Mouse (Mus musculus): ENCODE results near the gene Cryba4.

Gene Cryba4

DNA sequence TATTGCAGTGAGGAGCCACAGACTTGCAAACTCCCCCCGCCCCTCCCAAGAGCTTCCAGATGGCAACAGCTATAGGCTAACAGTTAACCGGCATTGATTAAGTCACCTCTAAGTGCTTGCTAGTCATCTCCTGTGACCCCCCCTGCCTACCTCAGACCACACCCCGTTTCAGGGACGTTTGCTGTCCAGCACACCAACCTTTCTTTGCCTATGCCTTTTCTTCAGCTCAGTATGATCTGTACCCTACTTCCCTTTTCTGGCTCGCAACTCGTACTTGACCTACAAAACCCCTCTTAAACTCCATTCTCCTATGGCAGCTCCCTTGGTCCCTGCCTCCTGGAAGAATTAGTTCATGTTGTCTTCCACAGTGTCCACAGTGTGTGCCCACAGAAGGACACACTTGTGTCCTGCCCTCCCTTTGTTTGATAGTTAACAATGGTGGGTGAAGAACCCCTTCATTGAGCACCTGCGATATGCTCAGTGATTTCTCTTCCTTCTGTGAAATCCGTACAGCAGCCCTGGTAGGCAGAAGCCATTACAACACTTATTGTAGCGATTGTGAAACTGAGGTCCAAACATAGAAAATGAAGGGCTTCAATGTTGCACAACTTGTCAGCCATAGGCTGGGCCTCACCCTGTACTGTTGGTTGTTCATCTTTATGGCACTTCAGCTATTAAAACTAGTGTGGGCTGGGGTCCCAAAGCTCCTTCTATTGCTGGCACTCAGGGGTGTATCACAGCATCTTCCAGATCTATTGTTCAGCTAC, 13.9 kb upstream of the Cryba4 start:
- DNase-seq (ENCODE audit: low spot score in 2 of 2), result no peak

DNA sequence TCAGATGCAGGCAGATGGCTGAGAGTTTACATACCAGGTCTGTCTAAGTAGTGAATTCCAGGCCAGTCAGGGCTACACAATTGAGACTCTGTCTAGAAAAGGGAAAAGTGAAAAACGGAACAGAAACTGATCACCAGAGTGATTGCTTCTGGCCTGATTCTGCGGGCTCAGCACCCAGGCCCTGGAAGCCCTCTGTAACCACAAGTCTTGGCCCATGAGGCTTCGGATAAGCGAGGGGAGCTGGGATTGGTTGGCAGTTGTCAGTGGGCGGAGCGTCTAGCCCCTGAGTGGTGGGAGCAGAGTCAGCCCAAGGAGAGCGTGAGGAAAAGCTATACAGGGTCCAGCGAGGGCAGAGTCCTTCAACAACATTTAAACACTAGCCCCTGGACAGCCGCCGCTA, 13.2 kb upstream of the Cryba4 start:
- no peak for DNase-seq (ENCODE audit: low spot score in 2 of 2)

GRCm38 (mm10) chr5:112265110-112265509, 12.8 kb upstream of the Cryba4 start:
- DNase-seq (ENCODE audit: low spot score in 2 of 2), result no peak

- no peak for DNase-seq (ENCODE audit: low spot score in 2 of 2)
Observed at GRCm38 (mm10) chr5:112264099-112264498, 11.8 kb upstream of the Cryba4 start.

GRCm38 (mm10) chr5:112260818-112261217, 8.5 kb upstream of the Cryba4 start:
- no peak for DNase-seq (ENCODE audit: low spot score in 2 of 2)

GRCm38 (mm10) chr5:112259862-112260650, 7.7 kb upstream of the Cryba4 start:
- no peak for DNase-seq (ENCODE audit: low spot score in 2 of 2)

DNA sequence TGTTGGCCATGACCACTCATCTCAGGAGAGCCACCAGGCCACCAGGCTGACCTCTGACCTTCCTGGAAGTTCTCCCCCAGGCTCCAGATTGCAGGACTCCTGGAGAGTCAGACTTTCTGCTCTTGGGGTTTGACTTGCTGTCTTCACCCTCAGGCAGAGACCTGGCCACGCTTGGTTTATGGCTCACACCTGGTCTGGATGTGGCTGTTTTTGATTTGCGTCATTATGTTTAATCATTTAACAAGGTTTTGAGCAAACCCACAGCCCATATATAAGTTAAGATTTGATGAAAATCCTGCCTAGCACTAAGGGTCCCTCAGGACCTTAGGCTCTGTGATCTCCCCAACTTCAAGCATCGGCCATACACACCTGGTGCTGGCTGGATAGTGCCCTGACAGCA, 5.6 kb upstream of the Cryba4 start:
- no peak for DNase-seq (ENCODE audit: low spot score in 2 of 2)

GRCm38 (mm10) chr5:112256457-112256856, 4.1 kb upstream of the Cryba4 start:
- no peak for DNase-seq (ENCODE audit: low spot score in 2 of 2)

DNA sequence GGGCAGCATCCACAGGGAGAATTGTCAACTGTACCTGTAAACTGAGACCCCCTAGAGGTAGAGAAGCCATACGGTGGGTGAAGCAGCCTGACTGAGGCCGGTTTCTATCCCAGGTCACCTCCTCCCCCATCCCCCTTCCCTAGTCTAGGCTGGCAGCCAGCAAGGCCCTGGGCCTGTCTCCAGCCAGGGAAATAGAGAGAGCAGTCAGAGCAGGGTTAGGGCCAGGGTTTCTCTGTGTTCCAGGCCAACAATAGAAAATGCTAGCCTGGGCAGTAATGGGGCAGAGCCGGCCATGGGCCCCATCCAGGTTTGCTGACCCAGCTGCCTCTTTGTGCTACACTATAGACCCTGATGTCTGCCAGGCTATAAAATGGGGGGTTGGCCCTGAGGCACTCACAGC, 3.1 kb upstream of the Cryba4 start, which contains the start of gene Crybb1:
Crybb1 (plus strand) TSS at position 390 of the 400 bp plus-strand sequence.
- no peak for DNase-seq (ENCODE audit: low spot score in 2 of 2)

- DNase-seq (ENCODE audit: low spot score in 2 of 2), result peak in 1 of 2 experiments; percentile 43
Observed at GRCm38 (mm10) chr5:112254282-112254806, 2.0 kb upstream of the Cryba4 start.

DNA sequence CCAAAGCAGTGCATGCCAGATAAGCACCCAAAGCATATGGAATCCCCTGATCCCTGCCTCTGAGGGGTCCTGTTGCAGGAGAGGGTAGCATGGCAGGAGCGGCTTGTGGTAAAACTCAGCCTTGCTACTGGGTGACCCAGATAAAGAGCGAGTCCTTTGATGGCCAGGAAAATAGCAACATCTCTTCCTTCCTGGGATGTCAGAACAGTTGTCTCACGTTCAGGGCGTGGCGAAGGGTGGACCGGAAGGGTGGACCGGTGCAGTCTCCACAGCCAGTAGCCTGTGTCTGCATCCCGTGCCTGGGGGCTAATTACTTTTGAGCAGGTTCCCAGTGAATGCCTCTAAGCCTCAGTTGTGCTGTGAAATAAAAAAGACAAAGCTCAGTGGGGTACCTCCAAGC, 851 bp upstream of the Cryba4 start:
- no peak for DNase-seq (ENCODE audit: low spot score in 2 of 2)

DNA sequence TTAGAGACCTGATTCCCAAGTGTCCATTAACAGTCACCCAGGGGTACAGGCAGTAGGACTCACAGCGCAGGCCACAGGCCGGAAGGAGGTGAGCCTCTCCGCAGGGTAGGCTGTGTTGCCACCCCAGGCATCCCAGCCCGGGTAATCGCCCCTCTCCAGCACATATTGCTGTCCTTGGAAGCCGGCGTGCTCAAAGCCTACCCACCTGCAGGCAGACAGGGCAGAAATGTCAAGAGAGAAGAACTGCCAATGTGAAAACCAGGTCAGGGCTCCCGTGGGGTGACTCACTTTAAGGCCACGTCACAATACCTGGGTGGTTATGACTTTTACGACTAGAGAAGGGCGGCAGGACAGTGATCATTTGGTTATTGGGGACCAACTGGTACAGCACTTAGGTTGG, 3.2 kb downstream of the Cryba4 start:
- DNase-seq (ENCODE audit: low spot score in 2 of 2), result no peak

GRCm38 (mm10) chr5:112247399-112247798, 4.9 kb downstream of the Cryba4 start:
- no peak for DNase-seq (ENCODE audit: low spot score in 2 of 2)

DNA sequence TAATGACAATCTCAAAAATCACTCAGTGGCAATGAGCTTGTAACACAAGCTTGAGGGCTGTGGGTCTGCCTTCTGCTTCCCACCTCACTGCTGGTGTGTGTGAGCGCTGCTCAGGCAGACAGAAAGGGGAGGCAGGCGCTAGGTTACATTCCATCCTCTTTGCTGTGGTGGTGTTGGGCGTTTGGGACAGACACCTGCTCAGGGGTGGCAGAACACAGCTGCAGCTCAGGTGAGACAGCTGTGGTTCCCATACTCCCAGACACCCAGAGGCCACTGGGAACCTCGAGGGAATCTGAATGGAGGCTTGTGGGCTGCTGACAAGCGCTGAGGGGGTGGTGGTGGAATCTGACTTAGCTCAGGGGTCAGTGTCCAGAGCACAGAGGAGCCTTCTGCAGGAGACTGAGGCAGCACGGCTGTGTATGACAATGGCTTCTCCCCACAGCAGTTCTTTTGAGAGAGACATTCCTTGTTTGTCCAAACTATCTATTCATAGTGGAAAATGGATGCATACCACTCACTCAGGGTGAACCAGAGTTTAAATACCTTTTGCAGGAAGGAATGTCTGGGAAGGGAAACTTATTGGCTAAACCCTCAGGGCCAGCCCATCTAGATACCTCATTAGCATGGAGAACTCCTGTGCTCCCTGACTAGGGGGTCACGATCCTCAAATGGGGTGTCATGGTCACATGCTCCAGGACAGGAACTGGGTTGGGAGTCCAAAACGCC, 7.3 kb downstream of the Cryba4 start:
- DNase-seq (ENCODE audit: low spot score in 2 of 2), result no peak

GRCm38 (mm10) chr5:112244275-112244562, 8.1 kb downstream of the Cryba4 start:
- DNase-seq (ENCODE audit: low spot score in 2 of 2), result no peak

- DNase-seq (ENCODE audit: low spot score in 2 of 2), result no peak
Observed at GRCm38 (mm10) chr5:112243539-112244274, 8.6 kb downstream of the Cryba4 start.

DNA sequence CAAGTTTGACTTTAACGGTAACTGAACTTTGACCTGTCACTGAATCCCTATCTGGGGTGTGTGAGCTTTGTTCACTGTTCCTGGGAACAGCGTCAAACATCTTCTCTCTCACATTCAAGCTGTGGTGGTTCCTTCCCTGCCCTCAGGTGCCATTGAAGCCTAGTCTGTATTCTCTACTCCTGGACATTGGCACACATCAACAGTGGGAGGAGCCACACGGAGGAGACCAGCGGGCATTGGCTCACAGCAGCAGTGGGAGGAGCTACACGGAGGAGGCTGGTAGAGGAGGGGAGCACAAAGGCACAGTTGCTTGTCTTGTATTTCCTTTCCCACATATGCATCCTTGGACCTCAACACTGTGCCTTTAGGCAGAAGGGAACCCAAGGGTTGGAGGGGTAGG, 9.3 kb downstream of the Cryba4 start:
- no peak for DNase-seq (ENCODE audit: low spot score in 2 of 2)

GRCm38 (mm10) chr5:112242361-112242778, 9.9 kb downstream of the Cryba4 start:
- DNase-seq (ENCODE audit: low spot score in 2 of 2), result no peak

GRCm38 (mm10) chr5:112241849-112242248, 10.5 kb downstream of the Cryba4 start:
- no peak for DNase-seq (ENCODE audit: low spot score in 2 of 2)

GRCm38 (mm10) chr5:112240761-112241160, 11.6 kb downstream of the Cryba4 start:
- DNase-seq (ENCODE audit: low spot score in 2 of 2), result peak; percentile 90 to 94

GRCm38 (mm10) chr5:112238781-112239482, 13.4 kb downstream of the Cryba4 start:
- DNase-seq (ENCODE audit: low spot score in 2 of 2), result no peak

All from frontal cortex, postnatal 25 days (tissue).